Mouse (Mus musculus) limb, embryonic 11.5 days (tissue): ENCODE measurements around the gene Macc1. TPM values are rescaled to one million over a fixed set of nuclear protein-coding genes. Genes with fewer than 3 reads are reported as not detected.

Source experiments
- ATAC-seq: fragments of 200-750 bp; cut with Nextera tagmentation; 2 replicates; pipeline ENCODE4 v1.8.0; 2017; ENCODE audit warnings: low read depth; ENCODE audit not compliant: insufficient number of reproducible peaks, low FRiP score, low TSS enrichment
- DNase-seq: peaks from one replicate; pipeline ENCODE4 v3.0.0-alpha.2; 2015; ENCODE audit warnings: low spot score
- H3K27ac ChIP-seq: fragments of 300-500 bp; sonication (generic); replicated peaks from 2 replicates; pipeline ENCODE4 v1.5.1; 2014; ENCODE audit warnings: low read depth, mild to moderate bottlenecking, low read length
- H3K27me3 ChIP-seq: fragments of 300-500 bp; sonication (generic); 2 replicates; pipeline ENCODE4 v1.6.1; 2014; ENCODE audit warnings: mild to moderate bottlenecking, low read length, mixed read lengths; ENCODE audit not compliant: control insufficient read depth, insufficient read depth
- H3K36me3 ChIP-seq: fragments of 300-500 bp; sonication (generic); 2 replicates; pipeline ENCODE4 v1.6.1; 2014; ENCODE audit warnings: mild to moderate bottlenecking, low read length, moderate library complexity, mixed read lengths; ENCODE audit not compliant: control insufficient read depth, insufficient read depth
- H3K4me1 ChIP-seq: fragments of 300-500 bp; sonication (generic); 2 replicates; pipeline ENCODE4 v1.6.1; 2014; ENCODE audit warnings: low read length, mixed read lengths; ENCODE audit not compliant: control insufficient read depth, insufficient read depth
- H3K4me2 ChIP-seq: fragments of 300-500 bp; sonication (generic); 2 replicates; pipeline ENCODE4 v1.6.1; 2014; ENCODE audit warnings: low read depth, mild to moderate bottlenecking, moderate library complexity; ENCODE audit not compliant: severe bottlenecking
- H3K4me3 ChIP-seq: fragments of 300-500 bp; sonication (generic); 2 replicates; pipeline ENCODE4 v1.5.1; 2014; ENCODE audit warnings: low read depth, low read length
- H3K9ac ChIP-seq: fragments of 300-500 bp; sonication (generic); 2 replicates; pipeline ENCODE4 v1.6.1; 2014; ENCODE audit warnings: mild to moderate bottlenecking, low read length
- H3K9me3 ChIP-seq: fragments of 300-500 bp; sonication (generic); 2 replicates; pipeline ENCODE4 v1.6.1; 2016; ENCODE audit warnings: low read length; ENCODE audit not compliant: control insufficient read depth
- WGBS: fragments of 180-500 bp; shearing (Covaris S2); extraction: QIAGEN DNeasy Blood & Tissue Kit; methylation state at CpG from one replicate; pipeline ENCODE4 v1.1.7; 2014; 5-methylcytosine and 5-hydroxymethylcytosine counted together
- polyA plus RNA-seq: library from polyadenylated mRNA; unstranded; fragments of >200 nt; fragmentation: Nextera tagmentation; extraction: Ambion mirVana; gene quantifications from 2 replicates; pipeline ENCODE4 v1.2.1, GENCODE M21; 2014

Gene Macc1
- polyA plus RNA-seq, 1 experiment from 2014 or later: 0.61 TPM

- no peaks in the 10 kb centered on the region for H3K36me3 ChIP-seq
- no peak overlapping the region for H3K9ac ChIP-seq
- H3K4me1 ChIP-seq: no peaks in the 10 kb centered on the region
- WGBS: 97% methylated on average over 2 of the region's 2 CpGs
- H3K27ac ChIP-seq: no peak overlapping the region
- no peak overlapping the region for H3K4me3 ChIP-seq
- no peaks in the 10 kb centered on the region for H3K27me3 ChIP-seq
- H3K4me2 ChIP-seq: no peak overlapping the region
- DNase-seq (no peak), ATAC-seq (no peak)
- H3K9me3 ChIP-seq: no peaks in the 10 kb centered on the region
These were observed 112.3 kb downstream of the Macc1 start for GRCm38 (mm10) chr12:119426182-119426886.

- 63% methylated on average over 1 of the region's 1 CpGs for WGBS
- Histone ChIP-seq H3K9me3 (no peaks in the 10 kb centered on the region), H3K27ac (no peak overlapping the region), H3K4me3 (no peak overlapping the region), H3K4me2 (no peak overlapping the region), H3K36me3 (no peaks in the 10 kb centered on the region), H3K27me3 (no peaks in the 10 kb centered on the region), H3K4me1 (no peaks in the 10 kb centered on the region), H3K9ac (no peak overlapping the region)
- peak; percentile 58 for DNase-seq
- no peak for ATAC-seq
These were observed 112.8 kb downstream of the Macc1 start for GRCm38 (mm10) chr12:119426887-119427204.

DNA sequence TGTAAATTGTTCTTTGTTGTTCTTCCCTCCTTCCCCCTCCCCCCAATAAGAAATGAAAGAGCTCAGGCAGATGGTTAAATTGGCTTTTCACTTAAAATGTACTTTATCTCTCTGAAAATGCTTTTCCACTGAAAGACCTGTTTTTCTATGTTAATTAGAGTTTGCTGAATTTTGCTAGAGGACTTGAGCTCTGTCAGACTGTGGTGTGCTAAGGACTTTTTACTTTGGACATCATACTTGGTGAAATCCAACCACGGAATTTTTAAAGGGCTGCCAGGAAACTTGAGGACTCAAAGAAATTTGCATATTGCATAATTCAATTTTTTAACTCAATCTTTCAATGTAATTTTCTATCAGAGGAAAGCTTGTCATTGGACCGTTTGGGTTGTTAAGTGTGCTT is 126.7 kb downstream of the Macc1 start:
- no peaks in the 10 kb centered on the region for H3K9me3 ChIP-seq
- no peaks in the 10 kb centered on the region for H3K4me1 ChIP-seq
- 81% methylated on average over 2 of the region's 2 CpGs for WGBS
- no peaks in the 10 kb centered on the region for H3K36me3 ChIP-seq
- H3K4me2 ChIP-seq: no peak overlapping the region
- no peak overlapping the region for H3K4me3 ChIP-seq
- no peak overlapping the region for H3K27ac ChIP-seq
- no peaks in the 10 kb centered on the region for H3K27me3 ChIP-seq
- ATAC-seq: no peak
- DNase-seq: no peak
- no peak overlapping the region for H3K9ac ChIP-seq

GRCm38 (mm10) chr12:119450116-119450515 is 136.0 kb downstream of the Macc1 start:
- no peak for DNase-seq
- no peak for ATAC-seq
- H3K36me3 ChIP-seq: no peaks in the 10 kb centered on the region
- H3K27me3 ChIP-seq: no peaks in the 10 kb centered on the region
- WGBS: 88% methylated on average over 2 of the region's 2 CpGs
- no peak overlapping the region for H3K4me3 ChIP-seq
- no peak overlapping the region for H3K4me2 ChIP-seq
- H3K27ac ChIP-seq: no peak overlapping the region
- no peak overlapping the region for H3K9ac ChIP-seq
- no peaks in the 10 kb centered on the region for H3K4me1 ChIP-seq
- H3K9me3 ChIP-seq: no peaks in the 10 kb centered on the region

GRCm38 (mm10) chr12:119451232-119451631 is 137.2 kb downstream of the Macc1 start:
- H3K4me3 ChIP-seq: no peak overlapping the region
- no peak overlapping the region for H3K4me2 ChIP-seq
- H3K9me3 ChIP-seq: no peaks in the 10 kb centered on the region
- no peaks in the 10 kb centered on the region for H3K36me3 ChIP-seq
- H3K4me1 ChIP-seq: no peaks in the 10 kb centered on the region
- no peak for DNase-seq
- ATAC-seq: no peak
- WGBS: 66% methylated on average over 3 of the region's 3 CpGs
- H3K9ac ChIP-seq: no peak overlapping the region
- H3K27me3 ChIP-seq: no peaks in the 10 kb centered on the region
- H3K27ac ChIP-seq: no peak overlapping the region

- H3K4me2 ChIP-seq: no peak overlapping the region
- H3K4me3 ChIP-seq: no peak overlapping the region
- H3K4me1 ChIP-seq: no peaks in the 10 kb centered on the region
- no peak overlapping the region for H3K9ac ChIP-seq
- H3K36me3 ChIP-seq: no peaks in the 10 kb centered on the region
- peak; percentile 53; the same call in 1 of the 2 replicates for ATAC-seq
- DNase-seq: no peak
- H3K27me3 ChIP-seq: no peaks in the 10 kb centered on the region
- no peaks in the 10 kb centered on the region for H3K9me3 ChIP-seq
- WGBS: 12% methylated on average over 1 of the region's 1 CpGs
- H3K27ac ChIP-seq: no peak overlapping the region
These were observed 140.0 kb downstream of the Macc1 start for GRCm38 (mm10) chr12:119454076-119454475.

DNA sequence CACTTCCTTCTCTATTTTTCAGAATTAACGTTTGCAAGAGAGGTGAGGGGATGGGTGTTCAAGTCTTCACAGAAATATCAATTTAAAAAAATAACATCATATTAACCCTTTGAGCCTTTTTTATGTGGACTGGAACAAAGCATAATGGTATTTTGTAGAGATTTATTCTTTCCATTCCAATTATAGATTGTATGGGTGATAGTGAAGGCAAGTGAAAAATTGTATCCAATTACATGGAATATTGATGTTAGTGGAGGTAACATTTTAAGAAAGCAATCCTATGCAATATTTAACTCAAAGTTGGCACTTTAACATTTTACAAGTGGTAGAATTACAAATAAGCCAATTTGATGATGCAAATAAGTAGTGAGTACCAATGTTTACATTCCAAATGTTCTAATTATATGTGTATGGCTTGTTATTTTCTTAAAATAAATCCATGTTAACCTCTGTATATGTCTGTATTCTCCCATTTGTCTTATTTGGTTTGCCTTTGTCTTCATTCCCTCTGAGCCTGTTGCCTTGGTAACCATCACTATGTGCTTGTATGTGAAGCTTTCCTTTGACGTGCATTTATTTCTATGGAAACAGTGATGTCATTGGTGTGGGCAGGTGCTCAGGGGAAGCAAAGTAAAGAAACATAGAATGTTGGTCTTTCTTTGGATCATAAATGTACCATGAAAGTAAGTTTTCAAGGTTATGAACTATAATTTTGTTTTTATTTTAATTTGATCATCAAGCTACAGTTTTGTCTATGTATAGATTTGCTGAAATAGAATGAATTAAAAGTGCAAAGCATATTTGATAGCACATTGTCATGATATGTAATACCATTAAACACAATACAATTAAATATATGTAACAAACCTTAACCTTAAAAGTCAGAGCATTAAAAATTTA is 150.2 kb downstream of the Macc1 start:
- Histone ChIP-seq H3K4me3 (no peak overlapping the region), H3K27me3 (no peaks in the 10 kb centered on the region), H3K27ac (no peak overlapping the region), H3K9ac (no peak overlapping the region), H3K4me1 (no peaks in the 10 kb centered on the region), H3K36me3 (no peaks in the 10 kb centered on the region), H3K4me2 (no peak overlapping the region), H3K9me3 (no peaks in the 10 kb centered on the region)
- no peak for DNase-seq
- no peak for ATAC-seq
- WGBS: 70% methylated on average over 2 of the region's 2 CpGs

DNA sequence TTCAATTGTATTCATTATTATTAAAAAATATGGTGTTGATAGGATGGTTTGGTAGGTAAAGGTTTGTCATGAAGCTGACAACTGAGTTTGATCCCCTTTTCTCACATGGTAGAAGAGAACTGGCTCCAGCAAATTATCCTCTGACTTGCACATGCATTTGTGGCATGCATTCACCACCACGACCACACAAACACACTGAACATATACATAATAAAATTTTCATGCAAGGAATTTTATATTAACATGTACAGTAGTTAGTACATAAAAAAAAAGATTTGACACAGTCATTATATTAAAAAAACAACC is 150.8 kb downstream of the Macc1 start:
- H3K4me3 ChIP-seq: no peak overlapping the region
- no peak for ATAC-seq
- no peaks in the 10 kb centered on the region for H3K27me3 ChIP-seq
- WGBS: 77% methylated on average over 1 of the region's 1 CpGs
- no peak overlapping the region for H3K4me2 ChIP-seq
- H3K9ac ChIP-seq: no peak overlapping the region
- no peak for DNase-seq
- no peaks in the 10 kb centered on the region for H3K36me3 ChIP-seq
- no peaks in the 10 kb centered on the region for H3K4me1 ChIP-seq
- H3K9me3 ChIP-seq: no peaks in the 10 kb centered on the region
- no peak overlapping the region for H3K27ac ChIP-seq
